Mouse (Mus musculus) liver, adult 2 months (tissue): ENCODE results near the gene Uba3.

ENCODE experiments used
- CTCF ChIP-seq: fragments of 200-500 bp; IDR thresholded peaks from 2 replicates; pipeline ENCODE4 v1.5.1; 2011; ENCODE audit warnings: low read depth, low read length, control low read depth
- POLR2A ChIP-seq: fragments of 200-500 bp; IDR thresholded peaks from 2 replicates; pipeline ENCODE4 v1.6.1; 2011; ENCODE audit warnings: low read length, control low read depth; ENCODE audit not compliant: insufficient read depth; ENCODE audit errors: extremely low read depth

DNA sequence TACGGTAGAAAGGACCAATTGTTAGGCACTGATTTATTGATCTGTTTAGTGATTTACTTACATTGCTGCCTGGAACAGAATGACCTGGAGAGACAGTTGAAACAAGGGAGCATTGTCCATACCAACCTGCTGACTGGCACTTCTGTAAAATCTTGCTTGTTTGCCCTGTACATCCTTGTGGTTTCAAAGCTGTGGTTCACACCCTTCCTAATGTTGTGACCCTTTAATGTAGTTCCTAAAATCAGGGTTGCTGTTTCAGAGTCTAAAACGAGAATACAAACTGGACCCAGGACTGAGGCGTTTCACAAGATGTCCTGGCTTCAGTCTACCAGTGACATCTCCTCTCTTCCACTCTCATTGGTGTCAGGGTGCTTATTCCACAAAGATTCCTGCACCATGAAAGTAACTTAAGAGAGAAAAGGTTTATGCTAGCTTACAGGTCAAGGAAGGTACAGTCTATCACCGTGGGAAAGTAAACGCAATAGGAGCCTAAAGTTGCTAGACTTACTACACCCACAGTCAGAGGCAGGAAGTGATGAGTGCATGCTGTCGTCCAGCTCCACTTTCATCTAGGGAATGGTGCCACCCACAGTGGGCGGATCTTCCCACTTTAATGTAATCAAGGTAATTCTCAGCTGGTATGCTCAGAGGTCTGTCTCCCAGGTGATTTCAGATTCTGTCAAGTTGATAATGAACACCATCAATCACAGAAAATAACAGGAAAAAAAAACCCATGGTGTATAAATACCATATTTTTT, 29.6 kb upstream of the Uba3 start:
- TF ChIP-seq CTCF (no peak), POLR2A (no peak)
